Mouse (Mus musculus) neural tube, embryonic 11.5 days (tissue): ENCODE measurements at regions not wholly inside any gene's neighbourhood (a gene's known extent, or its start where the extent isn't known, plus 50 kb on each side); places are given as distances from the start of the nearest gene placed in this dataset.

Experiments
- ATAC-seq: fragments of 200-750 bp; cut with Nextera tagmentation; 2 replicates; pipeline ENCODE4 v1.8.0; 2017; ENCODE audit warnings: moderate number of reproducible peaks, mild to moderate bottlenecking, moderate TSS enrichment, moderate library complexity; ENCODE audit not compliant: insufficient read depth, low FRiP score, low TSS enrichment
- DNase-seq: peaks from one replicate; pipeline ENCODE4 v3.0.0-alpha.2; 2015; ENCODE audit warnings: low spot score
- H3K27ac ChIP-seq: fragments of 300-500 bp; sonication (generic); 2 replicates; pipeline ENCODE4 v1.5.1; 2014; ENCODE audit warnings: low read depth, mild to moderate bottlenecking, low read length
- H3K27me3 ChIP-seq: fragments of 300-500 bp; sonication (generic); 2 replicates; pipeline ENCODE4 v1.6.1; 2014; ENCODE audit warnings: mild to moderate bottlenecking, low read length, mixed read lengths; ENCODE audit not compliant: control insufficient read depth, insufficient read depth
- H3K36me3 ChIP-seq: fragments of 300-500 bp; sonication (generic); 2 replicates; pipeline ENCODE4 v1.6.1; 2014; ENCODE audit warnings: mild to moderate bottlenecking, low read length, moderate library complexity, mixed read lengths; ENCODE audit not compliant: control insufficient read depth, insufficient read depth
- H3K4me1 ChIP-seq: fragments of 300-500 bp; sonication (generic); 2 replicates; pipeline ENCODE4 v1.6.1; 2014; ENCODE audit warnings: low read length, mixed read lengths; ENCODE audit not compliant: control insufficient read depth, insufficient read depth
- H3K4me2 ChIP-seq: fragments of 300-500 bp; sonication (generic); 2 replicates; pipeline ENCODE4 v1.6.1; 2014; ENCODE audit warnings: low read depth, mild to moderate bottlenecking, moderate library complexity
- H3K4me3 ChIP-seq: fragments of 300-500 bp; sonication (generic); 2 replicates; pipeline ENCODE4 v1.5.1; 2014; ENCODE audit warnings: low read depth, low read length
- H3K9ac ChIP-seq: fragments of 300-500 bp; sonication (generic); 2 replicates; pipeline ENCODE4 v1.6.1; 2014; ENCODE audit warnings: mild to moderate bottlenecking, low read length
- H3K9me3 ChIP-seq: fragments of 300-500 bp; sonication (generic); 2 replicates; pipeline ENCODE4 v1.6.1; 2016; ENCODE audit warnings: low read length; ENCODE audit not compliant: control insufficient read depth
- WGBS: fragments of 180-500 bp; shearing (Covaris S2); extraction: QIAGEN DNeasy Blood & Tissue Kit; methylation state at CpG from one replicate; pipeline ENCODE4 v1.1.7; 2014; 5-methylcytosine and 5-hydroxymethylcytosine counted together

DNA sequence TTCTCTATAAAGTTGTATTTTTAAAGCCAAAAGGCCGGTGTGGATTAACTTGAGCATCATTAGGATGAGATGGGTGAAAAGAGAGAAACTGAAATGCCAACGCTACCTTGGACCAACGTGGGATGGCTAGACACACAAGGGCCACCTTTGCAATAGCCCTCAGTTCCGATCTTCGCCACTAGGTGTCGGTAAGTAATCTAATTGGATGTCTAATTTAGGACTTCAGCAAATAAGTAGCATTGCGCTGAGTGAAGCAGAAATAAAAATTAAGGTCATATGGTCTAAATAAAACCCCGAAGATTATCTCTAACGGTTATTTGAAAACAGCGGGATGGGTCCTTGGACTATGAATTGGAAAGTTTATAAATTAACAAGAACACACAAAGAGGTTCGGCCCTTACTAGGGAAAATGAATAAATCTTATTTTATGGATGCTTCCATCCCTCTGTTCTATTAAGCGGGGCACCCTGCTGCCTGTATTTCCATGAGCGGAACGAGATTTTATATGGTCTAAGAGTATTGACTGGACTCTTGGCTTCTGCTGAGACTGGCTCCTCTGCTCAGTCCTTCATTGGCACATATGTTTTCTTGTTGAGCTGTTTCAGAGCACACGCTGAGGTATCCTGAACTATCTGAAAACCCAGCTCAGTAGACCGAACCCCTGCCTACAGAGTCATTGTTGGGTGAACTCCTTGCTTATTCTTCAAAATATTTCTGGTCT, 152.0 kb downstream of the Ifng start:
- DNase-seq (peak; percentile 73), ATAC-seq (peak; percentile 38; the same call in 1 of the 2 replicates)
- H3K4me3 ChIP-seq: no peak overlapping the region
- no peaks in the 10 kb centered on the region for H3K9me3 ChIP-seq
- no peak overlapping the region for H3K9ac ChIP-seq
- H3K27me3 ChIP-seq: no peaks in the 10 kb centered on the region
- no peaks in the 10 kb centered on the region for H3K36me3 ChIP-seq
- no peak overlapping the region for H3K27ac ChIP-seq
- 41% methylated on average over 16 of the region's 16 CpGs for WGBS
- H3K4me2 ChIP-seq: no peak overlapping the region
- H3K4me1 ChIP-seq: no peaks in the 10 kb centered on the region

DNA sequence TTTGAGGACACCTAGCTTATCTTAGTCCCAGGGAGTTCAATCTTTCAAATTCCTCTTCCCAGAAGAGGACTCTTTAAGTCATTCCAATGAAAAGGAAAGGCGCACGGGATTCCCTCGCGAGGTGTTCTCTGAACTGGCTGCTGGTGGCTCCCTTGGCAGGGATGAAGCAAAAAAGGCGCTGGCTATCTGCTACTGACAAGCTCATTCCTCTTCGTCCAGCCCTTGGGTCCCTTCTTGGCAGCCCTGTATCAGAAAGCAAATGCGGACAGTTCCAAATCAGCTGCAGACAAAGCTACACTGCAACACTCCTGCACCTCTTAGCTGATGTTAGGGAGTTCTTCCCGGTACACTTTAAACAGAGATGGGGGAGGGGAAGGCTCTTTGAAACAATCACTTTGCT, 155.4 kb downstream of the Ifng start:
- no peak for ATAC-seq
- Histone ChIP-seq H3K27me3 (no peaks in the 10 kb centered on the region), H3K4me1 (no peaks in the 10 kb centered on the region), H3K36me3 (no peaks in the 10 kb centered on the region), H3K4me2 (no peak overlapping the region), H3K27ac (no peak overlapping the region), H3K9ac (no peak overlapping the region), H3K9me3 (no peaks in the 10 kb centered on the region), H3K4me3 (no peak overlapping the region)
- 67% methylated on average over 8 of the region's 8 CpGs for WGBS
- DNase-seq: no peak

DNA sequence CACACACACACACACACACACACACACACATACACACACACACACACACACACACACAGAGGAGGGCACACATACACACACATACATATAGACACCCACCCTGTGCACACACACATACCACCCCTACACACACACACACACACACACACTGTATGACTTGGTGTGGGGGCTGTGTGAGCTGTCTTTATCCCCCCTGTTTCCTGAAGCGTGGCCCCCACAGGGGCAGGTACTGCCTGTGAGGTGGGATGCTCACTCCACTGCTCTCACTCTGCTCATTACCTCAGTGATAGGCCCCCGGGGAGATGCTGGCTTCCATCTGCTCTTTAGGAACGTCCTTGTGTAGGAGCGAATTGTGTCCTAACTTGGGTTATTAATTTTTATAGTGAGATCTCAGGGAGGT, 157.7 kb downstream of the Ifng start:
- ATAC-seq: no peak
- no peaks in the 10 kb centered on the region for H3K36me3 ChIP-seq
- H3K9ac ChIP-seq: no peak overlapping the region
- 80% methylated on average over 4 of the region's 4 CpGs for whole genome bisulfite sequencing
- H3K27ac ChIP-seq: no peak overlapping the region
- H3K4me1 ChIP-seq: no peaks in the 10 kb centered on the region
- no peak overlapping the region for H3K4me3 ChIP-seq
- DNase-seq: no peak
- H3K9me3 ChIP-seq: no peaks in the 10 kb centered on the region
- no peak overlapping the region for H3K4me2 ChIP-seq
- no peaks in the 10 kb centered on the region for H3K27me3 ChIP-seq

DNA sequence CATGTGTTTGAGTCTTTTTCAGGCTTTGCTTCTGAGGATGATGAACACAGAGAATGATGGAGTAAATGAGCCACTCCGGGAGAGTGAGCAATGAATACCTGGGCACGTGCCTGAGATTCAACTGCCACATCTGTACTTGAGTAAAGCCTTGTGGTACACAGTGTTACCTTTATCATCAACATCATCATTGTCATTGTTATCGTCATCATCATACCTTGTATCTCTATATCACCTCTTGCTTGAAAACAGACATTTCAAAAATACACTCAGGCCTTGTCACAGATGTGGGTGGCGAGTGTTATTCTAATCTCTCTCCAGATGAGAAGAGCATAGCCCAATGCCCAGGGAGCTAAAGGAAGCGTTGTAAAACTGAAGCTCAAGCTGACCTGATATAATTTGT, 158.4 kb downstream of the Ifng start:
- no peak for DNase-seq
- Histone ChIP-seq H3K27ac (no peak overlapping the region), H3K4me3 (no peak overlapping the region), H3K27me3 (no peaks in the 10 kb centered on the region), H3K4me2 (no peak overlapping the region), H3K9ac (no peak overlapping the region), H3K4me1 (no peaks in the 10 kb centered on the region), H3K36me3 (no peaks in the 10 kb centered on the region), H3K9me3 (no peaks in the 10 kb centered on the region)
- ATAC-seq: no peak
- WGBS: 92% methylated on average over 5 of the region's 5 CpGs

DNA sequence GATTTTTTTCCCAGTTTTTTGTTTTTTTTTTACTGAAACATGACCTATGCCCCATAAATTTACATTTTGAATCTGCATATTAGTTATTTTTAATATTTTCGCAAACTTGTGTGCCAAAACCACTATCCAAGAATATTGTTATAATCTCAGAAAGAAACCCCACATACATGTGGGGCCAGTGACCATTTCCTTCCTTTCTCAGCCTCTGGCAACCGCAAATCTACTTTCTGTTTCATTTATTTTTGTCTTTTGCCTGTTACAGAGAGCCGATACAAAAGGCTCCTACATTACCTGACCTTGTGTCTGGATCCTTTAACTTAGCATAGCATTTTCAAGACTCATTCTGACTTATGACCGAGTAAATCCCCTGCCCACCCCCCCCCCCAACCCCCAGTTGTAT, 158.8 kb downstream of the Ifng start:
- H3K27ac ChIP-seq: no peak overlapping the region
- ATAC-seq (no peak), DNase-seq (no peak)
- no peaks in the 10 kb centered on the region for H3K36me3 ChIP-seq
- no peak overlapping the region for H3K9ac ChIP-seq
- 91% methylated on average over 4 of the region's 4 CpGs for WGBS
- no peak overlapping the region for H3K4me3 ChIP-seq
- H3K27me3 ChIP-seq: no peaks in the 10 kb centered on the region
- no peaks in the 10 kb centered on the region for H3K4me1 ChIP-seq
- H3K4me2 ChIP-seq: no peak overlapping the region
- H3K9me3 ChIP-seq: no peaks in the 10 kb centered on the region

DNA sequence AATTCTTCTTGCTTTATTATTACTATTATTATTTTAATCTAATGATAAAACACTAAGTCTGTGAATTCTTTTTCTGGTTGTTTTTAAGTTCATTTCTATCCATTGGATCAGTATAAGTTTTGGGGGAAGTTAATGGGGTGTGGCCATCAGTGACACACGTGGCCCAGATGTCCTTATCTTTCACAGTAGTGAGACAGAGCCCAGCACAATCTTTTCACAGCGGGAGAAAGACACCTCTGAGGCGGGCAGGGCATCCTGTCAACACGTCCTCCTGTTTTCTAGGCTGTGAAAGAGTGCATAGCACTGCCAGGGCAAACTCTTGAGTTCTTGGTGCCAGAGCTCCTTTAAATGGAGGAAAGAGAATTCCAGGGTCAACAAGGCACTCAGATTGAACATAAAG, 162.1 kb downstream of the Ifng start:
- no peak overlapping the region for H3K4me3 ChIP-seq
- H3K36me3 ChIP-seq: no peaks in the 10 kb centered on the region
- DNase-seq (no peak), ATAC-seq (no peak)
- H3K27me3 ChIP-seq: no peaks in the 10 kb centered on the region
- H3K4me1 ChIP-seq: no peaks in the 10 kb centered on the region
- 78% methylated on average over 4 of the region's 4 CpGs for WGBS
- no peaks in the 10 kb centered on the region for H3K9me3 ChIP-seq
- no peak overlapping the region for H3K27ac ChIP-seq
- no peak overlapping the region for H3K4me2 ChIP-seq
- H3K9ac ChIP-seq: no peak overlapping the region

DNA sequence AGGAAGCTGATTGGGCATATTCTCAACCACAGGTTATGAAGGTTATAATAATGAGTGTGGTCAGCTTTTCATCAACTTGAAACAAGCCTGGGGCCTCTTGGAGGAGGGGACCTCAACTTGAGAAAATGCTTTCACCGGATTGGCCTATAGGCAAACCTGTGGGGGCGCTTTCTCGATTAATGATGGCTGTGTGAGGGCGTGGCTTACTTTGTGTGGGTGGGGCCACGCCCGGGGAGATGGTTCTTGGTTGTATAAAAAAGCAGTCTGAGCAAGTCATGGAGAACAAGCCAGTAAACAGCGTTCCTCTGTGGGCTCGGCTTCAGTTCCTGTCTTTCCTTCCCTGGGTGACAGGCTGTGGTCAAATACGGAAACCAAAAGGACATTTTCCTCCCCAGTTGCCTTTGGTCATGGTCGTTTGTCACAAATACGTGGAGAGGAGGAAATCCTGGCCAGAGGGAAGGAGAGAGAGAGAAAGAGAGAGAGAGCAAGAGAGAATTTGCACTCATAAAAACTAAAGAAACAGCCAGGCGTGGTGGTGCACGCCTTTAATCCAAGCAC, 163.1 kb downstream of the Ifng start:
- WGBS: 89% methylated on average over 13 of the region's 13 CpGs
- Histone ChIP-seq H3K4me3 (no peak overlapping the region), H3K9me3 (no peaks in the 10 kb centered on the region), H3K36me3 (no peaks in the 10 kb centered on the region), H3K27me3 (no peaks in the 10 kb centered on the region), H3K4me1 (no peaks in the 10 kb centered on the region), H3K9ac (no peak overlapping the region), H3K27ac (no peak overlapping the region), H3K4me2 (no peak overlapping the region)
- ATAC-seq: no peak
- no peak for DNase-seq

DNA sequence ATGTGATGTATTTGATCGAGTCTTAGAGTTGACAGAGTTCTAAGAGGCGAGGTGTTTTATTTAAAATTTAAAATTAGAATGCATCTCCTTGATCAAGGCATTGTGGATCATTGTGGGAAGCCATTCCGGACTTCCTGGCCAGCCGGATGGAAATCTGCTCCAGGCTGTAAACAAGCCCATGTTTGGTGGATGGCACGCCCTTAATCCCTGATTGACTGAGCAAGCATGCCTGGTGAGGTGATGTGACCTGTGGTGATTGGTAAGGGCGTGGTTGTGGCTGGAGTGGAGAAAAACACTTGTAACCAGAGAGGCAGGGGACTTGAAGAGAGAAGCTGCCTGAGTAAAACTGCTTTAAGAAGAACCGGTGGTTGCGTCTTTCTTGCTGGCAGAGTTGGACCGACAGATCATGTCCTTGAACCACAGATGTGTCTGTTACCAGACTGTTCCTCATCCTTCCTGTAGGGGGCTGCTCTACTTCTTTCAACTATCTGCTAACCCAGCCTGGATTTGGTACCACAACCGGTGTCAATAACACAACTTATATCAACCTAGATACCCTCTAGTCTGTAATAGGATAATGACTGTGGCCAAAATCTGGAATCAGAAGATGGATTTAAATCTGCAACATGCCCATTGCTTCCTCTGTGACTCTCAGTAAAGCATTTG, 164.4 kb downstream of the Ifng start:
- WGBS: 91% methylated on average over 10 of the region's 10 CpGs
- Histone ChIP-seq H3K4me1 (no peaks in the 10 kb centered on the region), H3K27me3 (no peaks in the 10 kb centered on the region), H3K27ac (no peak overlapping the region), H3K4me2 (no peak overlapping the region), H3K4me3 (no peak overlapping the region), H3K9ac (no peak overlapping the region), H3K9me3 (no peaks in the 10 kb centered on the region), H3K36me3 (no peaks in the 10 kb centered on the region)
- no peak for ATAC-seq
- no peak for DNase-seq

DNA sequence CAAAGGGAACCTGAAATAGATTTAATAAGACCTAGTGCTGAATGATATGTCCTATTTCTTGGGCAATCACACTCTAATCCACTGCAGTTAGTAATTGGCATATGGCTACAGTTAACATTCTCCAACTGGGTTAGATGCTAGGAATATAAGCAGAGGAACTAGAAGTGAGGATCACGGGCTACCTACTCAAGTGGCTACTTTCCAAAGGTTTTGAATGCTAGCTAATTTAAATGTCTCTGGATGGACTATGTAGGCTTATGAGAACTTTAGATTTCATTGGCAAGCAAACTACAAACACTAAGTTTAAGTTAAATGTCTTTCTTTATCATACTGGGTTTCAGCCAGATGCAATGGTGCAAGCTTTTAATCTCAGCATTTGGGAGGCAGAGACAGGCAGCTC, 166.6 kb downstream of the Ifng start:
- H3K4me1 ChIP-seq: no peaks in the 10 kb centered on the region
- ATAC-seq (no peak), DNase-seq (no peak)
- H3K9me3 ChIP-seq: no peaks in the 10 kb centered on the region
- no peak overlapping the region for H3K4me2 ChIP-seq
- H3K9ac ChIP-seq: no peak overlapping the region
- H3K4me3 ChIP-seq: no peak overlapping the region
- H3K36me3 ChIP-seq: no peaks in the 10 kb centered on the region
- WGBS: 97% methylated on average over 1 of the region's 1 CpGs
- H3K27ac ChIP-seq: no peak overlapping the region
- no peaks in the 10 kb centered on the region for H3K27me3 ChIP-seq
